Mouse (Mus musculus): Measurements from ENCODE around the gene Prkar2b. TPM values are rescaled to one million over a fixed set of nuclear protein-coding genes. Genes with fewer than 3 reads are reported as not detected.

The Prkar2b gene
- polyA plus RNA-seq, 1 experiment: 19.4 TPM

DNA sequence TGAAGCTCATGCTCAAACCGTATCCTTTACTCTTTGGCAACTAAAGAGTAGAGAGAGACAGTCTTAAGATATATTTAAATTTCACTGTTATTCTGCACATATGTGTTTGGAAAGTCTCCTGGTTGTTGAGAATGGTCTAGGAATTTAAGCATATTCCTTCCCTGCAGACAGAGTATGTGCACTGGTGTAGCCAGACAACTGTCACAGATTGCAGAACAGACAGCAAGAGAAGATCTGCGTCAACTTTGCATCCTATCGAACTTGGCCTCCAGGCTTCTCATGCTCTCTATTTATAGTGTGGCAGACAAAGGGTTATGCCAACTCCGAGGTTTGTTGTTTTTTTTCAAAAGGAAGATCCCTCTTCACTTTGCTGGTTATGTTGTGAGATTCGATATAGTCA, 62.4 kb downstream of the Prkar2b start:
- no peak for TF ChIP-seq POLR2A (IDR thresholded peaks at IDR 0.05; ENCODE audit: borderline replicate concordance, low read depth, low read length)
- no peak for TF ChIP-seq CTCF (IDR thresholded peaks at IDR 0.05; ENCODE audit: low read depth, low read length)
- Histone ChIP-seq H3K27ac (ENCODE audit: insufficient read depth, low read depth, low read length) (no peak overlapping the region), H3K4me3 (ENCODE audit: insufficient read depth, low read length) (no peak overlapping the region), H3K4me1 (ENCODE audit: control insufficient read depth, insufficient read depth, low read length) (peaks cover 47% of the 10 kb centered on the region)

DNA sequence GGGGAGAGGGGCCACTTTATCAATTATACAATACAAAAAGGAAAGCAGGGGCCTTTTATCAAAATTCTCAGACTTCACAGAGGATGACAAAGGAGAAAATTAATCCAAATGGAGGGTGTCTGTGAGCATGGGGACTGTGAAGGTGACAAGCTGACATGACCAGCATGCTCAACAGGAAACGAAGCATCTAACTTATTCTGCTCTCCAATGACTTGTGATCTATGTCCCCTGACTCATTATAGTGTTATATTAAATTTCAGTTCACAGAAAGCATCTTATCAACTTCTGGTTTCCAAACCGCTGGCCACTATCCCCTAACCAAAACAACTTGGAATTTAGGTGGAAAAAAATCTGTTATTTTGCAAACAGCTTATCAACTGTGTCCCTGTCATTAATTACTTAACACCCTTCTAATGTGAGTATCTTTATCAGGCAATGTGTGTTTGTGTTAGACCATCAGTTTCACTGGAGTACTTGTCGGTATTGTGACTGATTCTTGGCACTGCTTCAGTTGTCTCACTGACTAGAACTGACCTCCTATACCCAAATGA, 63.7 kb downstream of the Prkar2b start:
- H3K27ac ChIP-seq (ENCODE audit: insufficient read depth, low read depth, low read length): no peak overlapping the region
- H3K4me1 ChIP-seq (ENCODE audit: control insufficient read depth, insufficient read depth, low read length): peaks cover 47% of the 10 kb centered on the region
- H3K4me3 ChIP-seq (ENCODE audit: insufficient read depth, low read length): no peak overlapping the region
- no peak for TF ChIP-seq CTCF (IDR thresholded peaks at IDR 0.05; ENCODE audit: low read depth, low read length)
- TF ChIP-seq POLR2A (IDR thresholded peaks at IDR 0.05; ENCODE audit: borderline replicate concordance, low read depth, low read length): no peak

GRCm38 (mm10) chr12:31996877-31997276, 64.2 kb downstream of the Prkar2b start:
- no peak for TF ChIP-seq CTCF (IDR thresholded peaks at IDR 0.05; ENCODE audit: low read depth, low read length)
- no peak for TF ChIP-seq POLR2A (IDR thresholded peaks at IDR 0.05; ENCODE audit: borderline replicate concordance, low read depth, low read length)
- Histone ChIP-seq H3K4me3 (ENCODE audit: insufficient read depth, low read length) (no peak overlapping the region), H3K4me1 (ENCODE audit: control insufficient read depth, insufficient read depth, low read length) (peaks cover 45% of the 10 kb centered on the region), H3K27ac (ENCODE audit: insufficient read depth, low read depth, low read length) (peak overlapping the region; percentile 90)

DNA sequence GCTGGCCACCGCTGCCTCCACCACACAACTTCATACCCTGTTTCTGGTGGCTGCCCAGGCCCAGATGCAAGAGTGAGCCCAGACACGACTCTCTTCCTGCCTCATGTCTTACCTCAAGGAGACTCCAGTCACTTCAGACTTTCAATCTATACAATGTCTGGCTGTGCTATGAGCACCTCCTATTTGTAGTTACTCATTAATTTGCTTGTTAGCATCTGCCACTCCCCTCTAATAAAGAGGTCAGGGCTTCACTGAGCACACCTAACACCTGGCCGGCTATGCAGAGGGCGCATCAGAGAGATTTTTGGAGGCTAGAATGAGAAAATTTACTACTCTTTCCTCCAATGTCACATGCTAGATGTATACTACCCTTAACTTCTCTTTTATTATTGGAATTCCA, 70.5 kb downstream of the Prkar2b start:
- peaks cover 11% of the 10 kb centered on the region for H3K4me1 ChIP-seq (ENCODE audit: control insufficient read depth, insufficient read depth, low read length)

DNA sequence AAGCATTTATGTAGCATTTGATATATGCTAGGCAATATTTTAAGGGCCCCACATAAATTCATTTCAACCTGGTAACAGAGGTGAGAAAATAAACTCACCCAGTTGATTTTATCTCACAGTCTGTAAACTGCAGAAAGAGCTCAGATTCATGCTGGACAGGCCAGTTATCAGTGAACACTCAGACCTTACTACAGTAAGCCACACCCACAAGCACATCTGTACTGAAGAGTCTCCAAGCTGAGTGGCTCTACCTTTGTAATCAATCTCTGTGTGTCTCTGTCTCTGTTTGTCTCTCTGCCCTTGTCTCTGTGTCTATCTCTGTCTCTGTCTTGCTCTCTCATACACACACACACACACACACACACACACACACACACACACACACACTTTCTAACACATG, 71.4 kb downstream of the Prkar2b start:
- peaks cover 8% of the 10 kb centered on the region for H3K4me1 ChIP-seq (ENCODE audit: control insufficient read depth, insufficient read depth, low read length)
- H3K4me3 ChIP-seq (ENCODE audit: insufficient read depth, low read length): no peak overlapping the region
- no peak for TF ChIP-seq CTCF (IDR thresholded peaks at IDR 0.05; ENCODE audit: low read depth, low read length)
- no peak for TF ChIP-seq POLR2A (IDR thresholded peaks at IDR 0.05; ENCODE audit: borderline replicate concordance, low read depth, low read length)
- H3K27ac ChIP-seq (ENCODE audit: insufficient read depth, low read depth, low read length): no peak overlapping the region

More for the DNA sequence above, 70.5 kb downstream of the Prkar2b start:
- no peak overlapping the region for H3K4me3 ChIP-seq (ENCODE audit: insufficient read depth, low read length)
- TF ChIP-seq POLR2A (IDR thresholded peaks at IDR 0.05; ENCODE audit: borderline replicate concordance, low read depth, low read length) (no peak), CTCF (IDR thresholded peaks at IDR 0.05; ENCODE audit: low read depth, low read length) (no peak)
- no peak overlapping the region for H3K27ac ChIP-seq (ENCODE audit: insufficient read depth, low read depth, low read length)

- Histone ChIP-seq H3K4me3 (ENCODE audit: insufficient read depth, low read length) (no peak overlapping the region), H3K4me1 (ENCODE audit: control insufficient read depth, insufficient read depth, low read length) (peaks cover 2% of the 10 kb centered on the region), H3K27ac (ENCODE audit: insufficient read depth, low read depth, low read length) (no peak overlapping the region)
- TF ChIP-seq CTCF (IDR thresholded peaks at IDR 0.05; ENCODE audit: low read depth, low read length): no peak
Measured at GRCm38 (mm10) chr12:31986463-31986862, 74.6 kb downstream of the Prkar2b start.

- no peak for TF ChIP-seq CTCF (IDR thresholded peaks at IDR 0.05; ENCODE audit: low read depth, low read length)
- no peak for TF ChIP-seq POLR2A (IDR thresholded peaks at IDR 0.05; ENCODE audit: borderline replicate concordance, low read depth, low read length)
- H3K27ac ChIP-seq (ENCODE audit: insufficient read depth, low read depth, low read length): no peak overlapping the region
- H3K4me1 ChIP-seq (ENCODE audit: control insufficient read depth, insufficient read depth, low read length): peaks cover 2% of the 10 kb centered on the region
- no peak overlapping the region for H3K4me3 ChIP-seq (ENCODE audit: insufficient read depth, low read length)
Measured at GRCm38 (mm10) chr12:31985738-31986137, 75.4 kb downstream of the Prkar2b start.

- no peak overlapping the region for H3K4me3 ChIP-seq (ENCODE audit: insufficient read depth, low read length)
- TF ChIP-seq CTCF (IDR thresholded peaks at IDR 0.05; ENCODE audit: low read depth, low read length) (no peak), POLR2A (IDR thresholded peaks at IDR 0.05; ENCODE audit: borderline replicate concordance, low read depth, low read length) (no peak)
- no peak overlapping the region for H3K27ac ChIP-seq (ENCODE audit: insufficient read depth, low read depth, low read length)
- peaks cover 2% of the 10 kb centered on the region for H3K4me1 ChIP-seq (ENCODE audit: control insufficient read depth, insufficient read depth, low read length)
Measured at GRCm38 (mm10) chr12:31984664-31985063, 76.4 kb downstream of the Prkar2b start.

DNA sequence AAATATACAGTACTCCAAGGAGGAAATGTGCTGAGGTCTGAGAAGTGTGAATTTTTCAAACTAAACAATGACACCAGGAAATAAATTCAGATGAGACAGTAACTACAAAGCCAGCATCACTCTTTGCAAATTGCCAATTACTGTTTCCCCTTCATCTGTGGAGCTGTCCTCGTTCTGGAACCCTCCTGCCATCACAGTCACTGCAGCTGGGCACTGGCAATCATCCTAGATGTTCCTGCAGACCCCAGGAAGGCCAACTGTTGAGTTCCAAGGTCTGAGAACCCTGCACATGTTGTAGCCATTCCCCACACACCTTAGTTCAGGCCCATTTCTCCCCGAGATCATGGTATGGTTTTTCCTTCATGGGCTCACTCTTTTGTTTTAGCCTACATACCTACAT, 76.9 kb downstream of the Prkar2b start:
- Histone ChIP-seq H3K4me3 (ENCODE audit: insufficient read depth, low read length) (no peak overlapping the region), H3K4me1 (ENCODE audit: control insufficient read depth, insufficient read depth, low read length) (peaks cover 2% of the 10 kb centered on the region), H3K27ac (ENCODE audit: insufficient read depth, low read depth, low read length) (no peak overlapping the region)
- TF ChIP-seq CTCF (IDR thresholded peaks at IDR 0.05; ENCODE audit: low read depth, low read length) (no peak), POLR2A (IDR thresholded peaks at IDR 0.05; ENCODE audit: borderline replicate concordance, low read depth, low read length) (no peak)

DNA sequence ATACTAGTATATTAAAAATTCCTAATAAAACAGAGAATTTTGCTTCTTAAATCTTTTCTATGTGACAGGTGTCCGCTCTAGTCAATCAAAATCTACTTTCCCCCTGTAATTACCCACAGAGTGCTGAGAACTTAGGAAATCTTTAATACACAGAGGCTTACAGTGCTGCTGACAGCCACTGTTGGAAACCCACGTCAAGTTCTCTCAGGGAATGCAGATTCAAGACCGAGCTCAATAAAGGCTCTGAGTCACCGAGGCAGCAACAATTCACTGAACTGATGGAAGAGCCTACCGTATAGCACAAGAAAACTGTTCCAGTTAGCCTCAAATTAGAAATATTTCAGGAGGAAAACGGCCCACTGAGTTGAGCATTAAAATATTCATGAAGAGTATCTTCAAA, 77.3 kb downstream of the Prkar2b start:
- H3K27ac ChIP-seq (ENCODE audit: insufficient read depth, low read depth, low read length): no peak overlapping the region
- H3K4me1 ChIP-seq (ENCODE audit: control insufficient read depth, insufficient read depth, low read length): peaks cover 2% of the 10 kb centered on the region
- TF ChIP-seq POLR2A (IDR thresholded peaks at IDR 0.05; ENCODE audit: borderline replicate concordance, low read depth, low read length) (no peak), CTCF (IDR thresholded peaks at IDR 0.05; ENCODE audit: low read depth, low read length) (no peak)

GRCm38 (mm10) chr12:31983238-31983637, 77.9 kb downstream of the Prkar2b start:
- H3K4me1 ChIP-seq (ENCODE audit: control insufficient read depth, insufficient read depth, low read length): peaks cover 2% of the 10 kb centered on the region
- no peak for TF ChIP-seq POLR2A (IDR thresholded peaks at IDR 0.05; ENCODE audit: borderline replicate concordance, low read depth, low read length)
- no peak for TF ChIP-seq CTCF (IDR thresholded peaks at IDR 0.05; ENCODE audit: low read depth, low read length)

More for the DNA sequence above, 77.3 kb downstream of the Prkar2b start:
- H3K4me3 ChIP-seq (ENCODE audit: insufficient read depth, low read length): no peak overlapping the region

More at GRCm38 (mm10) chr12:31983238-31983637, 77.9 kb downstream of the Prkar2b start:
- Histone ChIP-seq H3K4me3 (ENCODE audit: insufficient read depth, low read length) (no peak overlapping the region), H3K27ac (ENCODE audit: insufficient read depth, low read depth, low read length) (no peak overlapping the region)
